Mouse (Mus musculus): ENCODE measurements at regions not wholly inside any gene's neighbourhood (a gene's known extent, or its start where the extent isn't known, plus 50 kb on each side); places are given as distances from the start of the nearest gene placed in this dataset.
A peak's percentile ranks its signal among the peaks of the same experiment; 100 is the strongest.

DNA sequence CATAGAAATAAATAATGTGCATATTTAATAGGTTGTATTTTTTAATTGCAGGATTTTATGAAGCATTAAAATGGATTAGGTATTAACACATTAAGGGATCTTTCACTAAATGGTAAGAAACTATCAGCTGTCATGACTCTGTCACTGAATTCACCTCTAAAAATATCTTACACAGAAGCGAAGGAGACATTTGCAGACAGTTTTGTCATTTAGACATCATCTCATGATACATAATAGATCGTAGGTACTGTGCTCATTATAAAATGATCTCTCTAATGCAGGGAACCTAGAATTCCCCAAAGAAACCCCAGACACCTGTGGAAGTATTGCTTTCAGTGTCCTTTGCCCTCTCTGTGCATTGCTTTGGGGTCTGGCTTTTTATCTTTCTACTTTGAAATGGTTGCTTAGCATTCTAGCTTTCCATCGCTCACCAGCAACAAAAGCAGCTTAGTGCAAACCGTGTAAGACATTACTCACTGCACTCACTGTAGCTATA, 1270.5 kb downstream of the Olfm4 start:
- H3K27me3 ChIP-seq: no peaks in the 10 kb centered on the region
- H3K36me3 ChIP-seq: no peaks in the 10 kb centered on the region
- no peaks in the 10 kb centered on the region for H3K4me1 ChIP-seq
- H3K27ac ChIP-seq: no peak overlapping the region
- H3K9ac ChIP-seq: no peak overlapping the region
- H3K4me2 ChIP-seq (replicated peaks): no peak overlapping the region
- no peak for ATAC-seq (ENCODE audit: low FRiP score, low read depth)
- H3K9me3 ChIP-seq: no peaks in the 10 kb centered on the region
- H3K4me3 ChIP-seq: no peak overlapping the region
- 66% methylated on average over 4 of the region's 4 CpGs for WGBS

DNA sequence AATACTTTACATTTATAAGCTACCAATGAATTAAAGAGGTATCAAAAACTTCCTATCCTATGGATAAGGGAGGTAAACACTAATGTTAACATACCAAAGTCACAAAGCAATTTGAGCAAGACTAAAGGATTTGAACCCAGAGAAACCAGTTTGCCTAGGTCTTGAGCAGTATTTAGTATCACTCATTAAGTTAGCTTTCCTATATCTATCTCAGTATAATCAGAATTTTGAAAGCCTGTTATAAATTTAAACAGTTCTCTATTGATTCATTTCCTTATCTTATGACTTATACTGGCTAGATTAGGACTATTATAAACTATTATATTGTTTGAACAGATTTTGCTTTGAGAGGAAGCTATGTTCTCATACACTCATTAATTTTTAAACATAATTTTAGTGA, 1271.5 kb downstream of the Olfm4 start:
- ATAC-seq (ENCODE audit: low FRiP score, low read depth): no peak
- H3K4me2 ChIP-seq (replicated peaks): no peak overlapping the region
- no peak overlapping the region for H3K4me3 ChIP-seq
- H3K27ac ChIP-seq: no peak overlapping the region
- H3K36me3 ChIP-seq: no peaks in the 10 kb centered on the region
- no peaks in the 10 kb centered on the region for H3K9me3 ChIP-seq
- no peaks in the 10 kb centered on the region for H3K27me3 ChIP-seq
- no peaks in the 10 kb centered on the region for H3K4me1 ChIP-seq
- H3K9ac ChIP-seq: no peak overlapping the region

DNA sequence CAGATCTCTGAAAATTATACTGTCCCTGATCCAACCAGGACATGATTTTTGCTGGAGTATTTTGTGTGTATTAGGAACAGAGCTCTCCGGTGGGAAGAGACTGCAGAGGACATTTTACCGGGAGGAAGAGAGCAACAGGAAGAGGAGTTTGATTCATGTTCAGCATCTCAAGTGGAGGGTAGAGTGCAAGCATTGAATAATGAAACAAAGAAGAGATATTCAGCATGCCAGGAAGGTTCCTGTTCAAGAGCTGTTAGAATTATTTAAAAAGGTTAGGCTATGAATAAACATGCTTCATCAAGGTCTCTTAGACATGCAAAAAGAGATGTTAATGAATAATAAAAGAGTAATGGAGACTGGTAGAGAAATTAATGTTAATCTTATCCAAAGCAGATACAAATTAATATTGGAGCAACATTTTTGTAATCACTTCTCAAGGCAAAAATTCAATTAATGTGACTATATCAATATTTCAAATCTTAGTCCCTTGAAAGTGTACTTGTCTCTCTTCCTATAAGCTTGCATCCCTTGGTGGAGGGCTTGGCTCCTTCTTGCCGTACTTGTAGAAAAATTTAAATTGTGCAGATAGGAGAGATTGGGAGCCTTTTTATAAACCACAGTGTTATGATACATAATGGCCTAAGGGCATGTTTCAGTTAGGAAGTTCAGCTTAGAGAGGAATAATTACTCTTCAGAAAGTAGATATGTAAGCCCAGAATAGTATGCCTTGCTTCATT, 1283.9 kb downstream of the Olfm4 start:
- no peaks in the 10 kb centered on the region for H3K9me3 ChIP-seq
- H3K36me3 ChIP-seq: no peaks in the 10 kb centered on the region
- H3K27me3 ChIP-seq: no peaks in the 10 kb centered on the region
- no peak overlapping the region for H3K4me2 ChIP-seq (replicated peaks)
- no peak overlapping the region for H3K27ac ChIP-seq
- no peak overlapping the region for H3K4me3 ChIP-seq
- H3K9ac ChIP-seq: no peak overlapping the region
- WGBS: 83% methylated on average over 3 of the region's 3 CpGs
- H3K4me1 ChIP-seq: no peaks in the 10 kb centered on the region
- no peak for ATAC-seq (ENCODE audit: low FRiP score, low read depth)

DNA sequence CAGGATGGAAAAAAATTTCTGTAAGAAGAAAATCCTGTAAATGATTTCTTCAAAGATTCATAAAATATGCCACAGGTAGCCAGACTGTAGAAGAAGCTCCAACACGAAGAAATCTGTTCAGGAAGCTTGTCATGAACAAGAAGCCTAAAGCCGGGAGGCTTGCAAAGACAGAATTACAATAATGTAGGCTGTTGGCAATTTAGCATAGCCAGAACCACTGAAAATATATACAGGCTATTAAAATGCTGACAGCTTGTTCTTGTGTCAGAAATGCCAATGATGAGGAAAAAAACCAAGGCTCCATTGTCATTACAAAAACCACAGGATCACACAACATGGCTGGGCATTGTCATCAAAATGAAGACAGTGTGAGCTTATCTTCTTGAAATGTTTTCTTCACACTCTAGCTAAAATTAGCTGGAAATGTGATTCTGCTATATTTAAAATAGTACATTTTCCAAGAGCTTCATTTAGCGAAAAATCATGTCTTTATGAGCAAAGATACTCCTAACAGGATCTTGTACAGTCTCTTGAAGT, 1303.7 kb downstream of the Olfm4 start:
- no peak overlapping the region for H3K4me2 ChIP-seq (replicated peaks)
- H3K4me1 ChIP-seq: no peaks in the 10 kb centered on the region
- 81% methylated on average over 3 of the region's 3 CpGs for WGBS
- H3K27me3 ChIP-seq: no peaks in the 10 kb centered on the region
- no peak overlapping the region for H3K27ac ChIP-seq
- no peaks in the 10 kb centered on the region for H3K9me3 ChIP-seq
- no peak overlapping the region for H3K4me3 ChIP-seq
- no peaks in the 10 kb centered on the region for H3K36me3 ChIP-seq
- ATAC-seq (ENCODE audit: low FRiP score, low read depth): no peak
- no peak overlapping the region for H3K9ac ChIP-seq

DNA sequence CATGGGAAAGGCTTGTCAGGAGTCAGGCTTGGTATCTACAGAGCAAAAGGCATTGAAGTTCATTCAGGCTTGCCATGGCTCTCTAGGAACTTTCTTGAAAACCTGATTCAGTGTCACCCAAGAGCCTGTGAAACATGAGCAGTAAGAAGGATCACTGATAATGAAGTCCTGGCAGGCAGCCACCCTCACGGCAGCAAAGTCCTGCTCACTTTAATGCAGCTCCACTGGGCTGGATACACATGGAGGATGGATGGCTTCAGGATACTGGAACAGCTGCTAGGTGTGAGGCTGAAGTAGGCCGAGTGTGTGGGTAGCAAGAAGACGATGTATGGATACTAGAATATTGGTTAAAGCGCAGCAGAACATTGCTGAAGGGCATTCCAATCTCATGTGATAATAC, 1323.3 kb downstream of the Olfm4 start:
- no peaks in the 10 kb centered on the region for H3K9me3 ChIP-seq
- no peaks in the 10 kb centered on the region for H3K36me3 ChIP-seq
- H3K27ac ChIP-seq: no peak overlapping the region
- ATAC-seq (ENCODE audit: low FRiP score, low read depth): peak; percentile 54; the same call in 1 of the 2 replicates
- H3K4me1 ChIP-seq: peaks cover 4% of the 10 kb centered on the region; the same call in 1 of the 2 replicates
- no peak overlapping the region for H3K4me3 ChIP-seq
- H3K9ac ChIP-seq: no peak overlapping the region
- 59% methylated on average over 4 of the region's 4 CpGs for WGBS
- H3K4me2 ChIP-seq (replicated peaks): no peak overlapping the region
- H3K27me3 ChIP-seq: no peaks in the 10 kb centered on the region

DNA sequence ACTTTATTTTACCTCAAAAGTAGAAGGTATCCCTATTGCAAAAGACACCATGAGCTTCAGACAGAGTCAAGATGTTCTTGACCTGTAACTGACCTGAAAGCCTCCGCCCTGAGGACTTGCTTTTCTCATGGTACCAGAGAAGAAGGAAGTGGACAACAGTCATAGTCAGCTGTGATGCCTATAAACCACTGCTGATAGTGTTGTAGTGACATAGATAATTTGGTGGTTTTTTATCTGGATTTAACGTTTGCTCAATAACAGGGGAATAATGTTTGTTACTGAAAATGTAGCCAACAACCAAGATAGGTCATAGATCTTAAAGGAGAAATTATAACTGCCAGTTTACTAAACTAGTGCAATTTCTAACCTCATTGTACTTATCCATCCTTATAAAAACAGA, 1357.2 kb downstream of the Olfm4 start:
- Histone ChIP-seq H3K4me3 (no peak overlapping the region), H3K9me3 (no peaks in the 10 kb centered on the region), H3K27me3 (no peaks in the 10 kb centered on the region), H3K27ac (no peak overlapping the region), H3K4me1 (no peaks in the 10 kb centered on the region), H3K36me3 (no peaks in the 10 kb centered on the region), H3K4me2 (replicated peaks) (no peak overlapping the region), H3K9ac (no peak overlapping the region)
- 78% methylated on average over 2 of the region's 2 CpGs for WGBS
- ATAC-seq (ENCODE audit: low FRiP score, low read depth): no peak

DNA sequence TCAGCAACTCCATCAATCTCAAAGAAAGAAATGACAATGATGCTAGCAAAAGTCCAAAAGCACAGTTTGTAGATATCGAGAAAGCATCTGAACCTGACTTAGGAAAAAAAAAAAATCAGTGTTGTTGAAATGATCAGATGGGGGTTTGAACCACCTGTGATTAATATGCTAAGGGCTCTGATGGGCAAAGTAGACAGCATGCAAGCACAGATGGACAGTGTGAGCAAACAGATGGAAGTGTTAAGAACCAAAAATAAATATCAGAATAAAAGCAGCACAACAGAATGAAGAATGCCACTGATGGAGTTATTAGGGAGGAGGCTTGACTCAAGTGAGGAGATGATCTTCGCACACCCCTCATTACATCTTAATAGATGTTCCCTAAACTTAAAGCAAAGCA, 1403.7 kb downstream of the Olfm4 start:
- 89% methylated on average over 2 of the region's 2 CpGs for WGBS
- no peak overlapping the region for H3K4me2 ChIP-seq (replicated peaks)
- no peaks in the 10 kb centered on the region for H3K9me3 ChIP-seq
- H3K9ac ChIP-seq: no peak overlapping the region
- no peak overlapping the region for H3K27ac ChIP-seq
- no peaks in the 10 kb centered on the region for H3K27me3 ChIP-seq
- no peaks in the 10 kb centered on the region for H3K4me1 ChIP-seq
- ATAC-seq (ENCODE audit: low FRiP score, low read depth): no peak
- no peaks in the 10 kb centered on the region for H3K36me3 ChIP-seq
- H3K4me3 ChIP-seq: no peak overlapping the region
